In the genomic region with DNA sequence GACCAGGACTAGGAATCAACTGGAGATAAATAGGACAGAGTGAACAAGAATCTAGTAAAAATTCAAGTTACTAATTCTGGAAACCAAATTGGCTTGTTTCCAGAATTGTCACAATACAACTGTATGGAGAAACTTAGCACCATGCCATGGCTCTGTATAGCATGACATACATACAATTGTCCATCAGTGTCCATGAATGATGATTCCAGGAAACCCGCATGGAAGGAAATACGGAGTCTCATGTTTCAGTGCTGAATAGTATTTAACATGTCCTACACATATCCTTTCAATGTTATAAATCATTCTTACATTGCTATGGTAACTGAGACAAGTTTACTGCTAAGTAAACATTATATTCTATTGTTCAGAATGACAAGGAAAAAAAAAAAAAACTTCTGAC, we compare ENCODE assay signal across 19 mouse cellular contexts. TPM values are rescaled to one million over a fixed set of nuclear protein-coding genes. Genes with fewer than 3 reads are reported as not detected.
DNase-seq lines count a peak whose midpoint lies in the region; ATAC-seq and TF ChIP-seq lines count a peak whose summit lies in the region.
"Had no signal": no experiment of that assay in that cellular context is flagged by ENCODE, and none has a peak within 500 bp of the region (broad histone marks: within the 10 kb centered on the region; RNA-seq: fewer than 3 reads in every experiment).

No protein-coding gene starts in this region.

- no peak overlapping the region for H3K9ac ChIP-seq in embryonic facial prominence, embryonic 14.5 days (ENCODE audit: low read depth, low read length)
- H3K9ac ChIP-seq in kidney, embryonic 15.5 days = no peak overlapping the region
- no peak overlapping the region for H3K9ac ChIP-seq in lung, embryonic 14.5 days
- H3K9ac ChIP-seq: forebrain, embryonic 15.5 days; heart, embryonic 13.5 days had no signal

- H3K4me1 ChIP-seq in embryonic facial prominence, embryonic 14.5 days (ENCODE audit: control insufficient read depth, insufficient read depth, low read length) = no peaks in the 10 kb centered on the region
- H3K4me1 ChIP-seq in embryonic facial prominence, embryonic 10.5 days = no peaks in the 10 kb centered on the region
- no peaks in the 10 kb centered on the region for H3K4me1 ChIP-seq in kidney, embryonic 15.5 days
- no peaks in the 10 kb centered on the region for H3K4me1 ChIP-seq in lung, embryonic 14.5 days (ENCODE audit: insufficient read depth)
- H3K4me1 ChIP-seq: forebrain, embryonic 15.5 days; heart, embryonic 13.5 days had no signal

- H3K4me3 ChIP-seq in embryonic facial prominence, embryonic 14.5 days (ENCODE audit: low read depth, low read length) = no peak overlapping the region
- H3K4me3 ChIP-seq in embryonic facial prominence, embryonic 10.5 days = no peak overlapping the region
- no peak overlapping the region for H3K4me3 ChIP-seq in kidney, embryonic 15.5 days (replicated peaks)
- H3K4me3 ChIP-seq in lung, embryonic 14.5 days (ENCODE audit: low read depth, low read length) = no peak overlapping the region
- H3K4me3 ChIP-seq: forebrain, embryonic 15.5 days; heart, embryonic 13.5 days had no signal

- H3K27me3 ChIP-seq in embryonic facial prominence, embryonic 14.5 days (replicated peaks; ENCODE audit: control insufficient read depth, insufficient read depth, low read length) = no peaks in the 10 kb centered on the region
- no peaks in the 10 kb centered on the region for H3K27me3 ChIP-seq in embryonic facial prominence, embryonic 10.5 days (replicated peaks; ENCODE audit: low read depth, poor library complexity, severe bottlenecking)
- H3K27me3 ChIP-seq in kidney, embryonic 15.5 days = no peaks in the 10 kb centered on the region
- H3K27me3 ChIP-seq in lung, embryonic 14.5 days (ENCODE audit: insufficient read depth, low read length) = no peaks in the 10 kb centered on the region
- H3K27me3 ChIP-seq: forebrain, embryonic 15.5 days; heart, embryonic 13.5 days had no signal

- no peak for TF ChIP-seq CTCF in lung, embryonic 14.5 days (IDR thresholded peaks at IDR 0.05; ENCODE audit: low read depth)

- WGBS in embryonic facial prominence, embryonic 14.5 days = 90% methylated on average over 2 of the region's 2 CpGs
- 90% methylated on average over 2 of the region's 2 CpGs for WGBS in embryonic facial prominence, embryonic 10.5 days
- WGBS in kidney, embryonic 15.5 days = 16% methylated on average over 2 of the region's 2 CpGs
- WGBS in lung, embryonic 14.5 days = 70% methylated on average over 2 of the region's 2 CpGs

- H3K27ac ChIP-seq in embryonic facial prominence, embryonic 14.5 days (replicated peaks; ENCODE audit: low read depth, low read length) = no peak overlapping the region
- H3K27ac ChIP-seq in embryonic facial prominence, embryonic 10.5 days (replicated peaks) = no peak overlapping the region
- no peak overlapping the region; the same call in 1 of the 2 replicates for H3K27ac ChIP-seq in kidney, embryonic 15.5 days
- H3K27ac ChIP-seq in lung, embryonic 14.5 days (ENCODE audit: low read depth) = no peak overlapping the region
- H3K27ac ChIP-seq: forebrain, embryonic 15.5 days; heart, embryonic 13.5 days had no signal

- H3K9me3 ChIP-seq in embryonic facial prominence, embryonic 14.5 days (ENCODE audit: control insufficient read depth, low read length) = no peaks in the 10 kb centered on the region
- H3K9me3 ChIP-seq in embryonic facial prominence, embryonic 10.5 days = no peaks in the 10 kb centered on the region
- H3K9me3 ChIP-seq in kidney, embryonic 15.5 days (replicated peaks) = no peaks in the 10 kb centered on the region
- H3K9me3 ChIP-seq in lung, embryonic 14.5 days (ENCODE audit: low read depth, low read length) = no peaks in the 10 kb centered on the region
- H3K9me3 ChIP-seq: forebrain, embryonic 15.5 days; G1E; heart, embryonic 13.5 days had no signal

- DNase-seq in embryonic facial prominence, embryonic 14.5 days (ENCODE audit: low spot score) = peak; percentile 1
- no peak for DNase-seq in embryonic facial prominence, embryonic 10.5 days (ENCODE audit: low spot score)
- DNase-seq in kidney, adult 18-20 months = no peak
- DNase-seq in lung, embryonic 14.5 days = peak; percentile 57
- DNase-seq in lung, postnatal 36 days = no peak
- peak; percentile 6 for DNase-seq in mesoderm, embryonic 11.5 days (ENCODE audit: low read depth, low spot score)
- DNase-seq: adrenal gland, adult 8-10 months; adrenal gland, postnatal 36 days; B cell, adult 2 months; cerebellum, adult 2 months; cerebellum, postnatal 10 days; gastrocnemius, postnatal 36 days; heart, adult 11 months; heart, postnatal 36 days had no signal

- H3K36me3 ChIP-seq in embryonic facial prominence, embryonic 14.5 days (ENCODE audit: control insufficient read depth, insufficient read depth, low read length) = no peaks in the 10 kb centered on the region
- H3K36me3 ChIP-seq in embryonic facial prominence, embryonic 10.5 days (replicated peaks) = no peaks in the 10 kb centered on the region
- no peaks in the 10 kb centered on the region for H3K36me3 ChIP-seq in kidney, embryonic 15.5 days
- H3K36me3 ChIP-seq in lung, embryonic 14.5 days (ENCODE audit: insufficient read depth) = no peaks in the 10 kb centered on the region
- H3K36me3 ChIP-seq: forebrain, embryonic 15.5 days; G1E; heart, embryonic 13.5 days had no signal

- no peak for ATAC-seq in embryonic facial prominence, embryonic 14.5 days (ENCODE audit: low read depth)
- peak; percentile 79 for ATAC-seq in kidney, embryonic 15.5 days (replicated peaks; ENCODE audit: low FRiP score)
- peak; percentile 54 for ATAC-seq in lung, embryonic 14.5 days (ENCODE audit: insufficient read depth)
- ATAC-seq: CD4-positive, CD25-positive, alpha-beta regulatory T cell, adult 4 months; forebrain, embryonic 15.5 days had no signal

- H3K4me2 ChIP-seq in embryonic facial prominence, embryonic 14.5 days (ENCODE audit: low read depth, low read length) = no peak overlapping the region
- H3K4me2 ChIP-seq in kidney, embryonic 15.5 days = no peak overlapping the region
- no peak overlapping the region for H3K4me2 ChIP-seq in lung, embryonic 14.5 days
- H3K4me2 ChIP-seq: forebrain, embryonic 15.5 days; heart, embryonic 13.5 days had no signal

RNA-seq across cellular contexts. Expression of a gene that starts 58.7 kb away (rescaled TPM):
- 17.4 and 20.4 TPM in 2 replicates for polyA plus RNA-seq in embryonic facial prominence, embryonic 14.5 days (2014; fragmentation: Nextera tagmentation; extraction: Ambion mirVana)
- polyA plus RNA-seq in embryonic facial prominence, embryonic 10.5 days (2016; fragmentation: Nextera tagmentation; extraction: Ambion mirVana) = 13.2 and 13.4 TPM in 2 replicates
- 5.9 and 6.1 TPM in 2 replicates for polyA plus RNA-seq in kidney, embryonic 15.5 days (2015; fragmentation: Nextera tagmentation; extraction: Ambion mirVana)
- polyA plus RNA-seq in lung, embryonic 14.5 days (2014; fragmentation: Nextera tagmentation; extraction: Ambion mirVana) = 8.9 and 9.7 TPM in 2 replicates
- polyA plus RNA-seq: G1E had no signal

Comparison
In these comparisons a context has a peak if more than half of its experiments do, and no peak if none do; other contexts are left out.
1. DNase-seq: peak in embryonic facial prominence, embryonic 14.5 days (single experiment), lung, embryonic 14.5 days (single experiment) and mesoderm, embryonic 11.5 days (single experiment); none in embryonic facial prominence, embryonic 10.5 days (single experiment), kidney, adult 18-20 months (single experiment) and lung, postnatal 36 days (single experiment).